Mouse (Mus musculus): ENCODE results near the gene Elavl3. TPM values are rescaled to one million over a fixed set of nuclear protein-coding genes. Genes with fewer than 3 reads are reported as not detected.

The Elavl3 gene
- polyA plus RNA-seq, 1 experiment from 2014 or later: 146 TPM

Other genes with a start within 250 kb of the Elavl3 start
- gene Angptl8, start 216.5 kb downstream of the Elavl3 start, polyA plus RNA-seq (2014; fragmentation: Nextera tagmentation; extraction: Ambion mirVana): 0.24 and 0.53 TPM in 2 replicates
- 8.2 and 13.8 TPM in 2 replicates for gene Dock6, start 199.4 kb downstream of the Elavl3 start, polyA plus RNA-seq (2014; fragmentation: Nextera tagmentation; extraction: Ambion mirVana)
- 12.0 and 21.4 TPM in 2 replicates for gene Rab3d, start 133.8 kb downstream of the Elavl3 start, polyA plus RNA-seq (2014; fragmentation: Nextera tagmentation; extraction: Ambion mirVana)
- 7.0 and 8.1 TPM in 2 replicates for gene Ccdc159, start 124.6 kb downstream of the Elavl3 start, polyA plus RNA-seq (2014; fragmentation: Nextera tagmentation; extraction: Ambion mirVana)
- 48.6 and 49.6 TPM in 2 replicates for gene Tmem205, start 124.5 kb downstream of the Elavl3 start, polyA plus RNA-seq (2014; fragmentation: Nextera tagmentation; extraction: Ambion mirVana)
- 83.5 and 89.6 TPM in 2 replicates for gene Plppr2, start 115.0 kb downstream of the Elavl3 start, polyA plus RNA-seq (2014; fragmentation: Nextera tagmentation; extraction: Ambion mirVana)
- gene Swsap1, start 96.3 kb downstream of the Elavl3 start, polyA plus RNA-seq (2014; fragmentation: Nextera tagmentation; extraction: Ambion mirVana): 10.1 and 21.3 TPM in 2 replicates
- gene Epor, start 88.5 kb downstream of the Elavl3 start, polyA plus RNA-seq (2014; fragmentation: Nextera tagmentation; extraction: Ambion mirVana): 0.67 and 2.0 TPM in 2 replicates
- 1.8 TPM in 2 replicates for gene Rgl3, start 62.6 kb downstream of the Elavl3 start, polyA plus RNA-seq (2014; fragmentation: Nextera tagmentation; extraction: Ambion mirVana)
- 2.9 and 5.4 TPM in 2 replicates for gene Ccdc151, start 49.4 kb downstream of the Elavl3 start, polyA plus RNA-seq (2014; fragmentation: Nextera tagmentation; extraction: Ambion mirVana)
- 74.1 and 77.5 TPM in 2 replicates for gene Prkcsh, start 49.2 kb downstream of the Elavl3 start, polyA plus RNA-seq (2014; fragmentation: Nextera tagmentation; extraction: Ambion mirVana)
- not detected in 2 replicates for gene Gm49318, start 19.2 kb upstream of the Elavl3 start, polyA plus RNA-seq (2014; fragmentation: Nextera tagmentation; extraction: Ambion mirVana)
- gene Zfp653, start 19.4 kb upstream of the Elavl3 start, polyA plus RNA-seq (2014; fragmentation: Nextera tagmentation; extraction: Ambion mirVana): 13.5 and 14.2 TPM in 2 replicates
- 56.8 and 64.2 TPM in 2 replicates for gene Ecsit, start 33.4 kb upstream of the Elavl3 start, polyA plus RNA-seq (2014; fragmentation: Nextera tagmentation; extraction: Ambion mirVana)
- 0.43 and 0.66 TPM in 2 replicates for gene Cnn1, start 47.2 kb upstream of the Elavl3 start, polyA plus RNA-seq (2014; fragmentation: Nextera tagmentation; extraction: Ambion mirVana)
- gene Elof1, start 65.1 kb upstream of the Elavl3 start, polyA plus RNA-seq (2014; fragmentation: Nextera tagmentation; extraction: Ambion mirVana): 177 and 196 TPM in 2 replicates
- 0.26 and 0.40 TPM in 2 replicates for gene Acp5, start 83.7 kb upstream of the Elavl3 start, polyA plus RNA-seq (2014; fragmentation: Nextera tagmentation; extraction: Ambion mirVana)
- 91.8 and 99.3 TPM in 2 replicates for gene Pigyl, start 104.8 kb upstream of the Elavl3 start, polyA plus RNA-seq (2014; fragmentation: Nextera tagmentation; extraction: Ambion mirVana)
- gene Zfp872, start 136.1 kb upstream of the Elavl3 start, polyA plus RNA-seq (2014; fragmentation: Nextera tagmentation; extraction: Ambion mirVana): 0.17 and 0.67 TPM in 2 replicates
- 10.7 and 12.0 TPM in 2 replicates for gene Zfp809, start 173.7 kb upstream of the Elavl3 start, polyA plus RNA-seq (2014; fragmentation: Nextera tagmentation; extraction: Ambion mirVana)
- 9.0 and 10.8 TPM in 2 replicates for gene Zfp599, start 207.9 kb upstream of the Elavl3 start, polyA plus RNA-seq (2014; fragmentation: Nextera tagmentation; extraction: Ambion mirVana)